Mouse (Mus musculus) adrenal gland, postnatal 0 days (tissue): ENCODE measurements around the gene Retn. TPM values are rescaled to one million over a fixed set of nuclear protein-coding genes. Genes with fewer than 3 reads are reported as not detected.

Experiments used
- polyA plus RNA-seq: library from polyadenylated mRNA; unstranded; fragments of >200 nt; fragmentation: Nextera tagmentation; extraction: Ambion mirVana; gene quantifications from 2 replicates; pipeline ENCODE4 v1.2.1, GENCODE M21; 2015

The Retn gene
- polyA plus RNA-seq, result 1.4 TPM in 1 of 2 replicates, not detected in the other

DNA sequence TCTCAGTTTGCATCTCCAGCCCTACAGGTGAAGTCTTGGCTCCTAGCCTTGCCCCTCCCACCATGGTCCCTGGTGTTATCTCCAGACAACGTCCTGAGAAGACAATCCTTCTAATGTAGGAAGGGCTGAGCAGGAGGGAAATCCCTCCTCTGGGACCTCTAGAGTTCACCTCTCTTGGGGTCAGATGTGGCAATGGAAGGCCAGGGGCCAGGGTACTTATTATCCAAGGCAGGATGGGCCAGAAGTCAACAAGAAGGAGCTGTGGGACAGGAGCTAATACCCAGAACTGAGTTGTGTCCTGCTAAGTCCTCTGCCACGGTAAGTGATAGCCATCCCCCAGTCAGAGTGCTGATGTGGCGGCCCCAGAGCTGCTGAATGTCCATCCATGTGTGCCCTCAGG is at the start of gene Retn:
TSS of gene Retn (plus strand) at position 245 of the 400 bp plus-strand sequence.

DNA sequence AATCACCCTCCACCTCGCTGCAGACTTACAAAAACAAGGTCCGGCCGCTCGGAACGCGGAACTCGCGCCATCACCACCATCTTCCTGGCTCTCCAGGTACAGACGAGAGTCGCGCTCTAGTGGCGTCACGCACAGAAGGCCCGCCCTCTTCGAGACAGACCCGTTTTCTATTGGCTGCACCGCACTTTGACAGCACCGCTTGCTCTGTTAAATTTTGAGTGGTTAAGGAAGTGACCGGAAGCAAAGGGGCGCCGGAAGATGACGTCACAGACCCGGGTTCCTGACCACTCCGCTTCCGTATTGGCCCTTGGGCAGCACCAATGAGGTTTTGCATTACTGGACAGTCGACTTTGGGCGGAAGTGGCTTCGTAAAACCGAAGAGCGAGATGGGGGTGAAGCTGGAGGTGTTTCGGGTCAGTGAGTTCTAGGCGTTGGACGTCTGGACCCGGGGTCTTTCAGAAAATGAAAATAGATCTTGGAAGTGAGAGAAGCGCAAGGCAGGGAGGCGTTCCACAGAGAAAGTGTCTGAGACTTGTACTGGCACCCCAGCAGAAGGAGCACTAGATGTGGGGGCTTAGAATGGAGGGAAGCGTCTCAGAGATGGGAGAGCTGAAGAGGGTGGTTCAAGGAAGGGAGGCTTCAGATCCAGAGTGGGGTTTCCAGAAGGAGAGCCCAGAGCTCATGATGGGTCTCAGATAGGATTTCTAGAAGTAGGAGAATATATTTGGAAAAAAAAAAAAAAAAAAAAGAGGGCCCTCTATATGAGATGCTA is 34.2 kb upstream of the Retn start, which contains the start of the genes Xab2 and Pet100:
TSS of gene Xab2 (minus strand) at position 118 of the 772 bp plus-strand sequence.
TSS of gene Pet100 (plus strand) at position 350 of the 772 bp plus-strand sequence.

DNA sequence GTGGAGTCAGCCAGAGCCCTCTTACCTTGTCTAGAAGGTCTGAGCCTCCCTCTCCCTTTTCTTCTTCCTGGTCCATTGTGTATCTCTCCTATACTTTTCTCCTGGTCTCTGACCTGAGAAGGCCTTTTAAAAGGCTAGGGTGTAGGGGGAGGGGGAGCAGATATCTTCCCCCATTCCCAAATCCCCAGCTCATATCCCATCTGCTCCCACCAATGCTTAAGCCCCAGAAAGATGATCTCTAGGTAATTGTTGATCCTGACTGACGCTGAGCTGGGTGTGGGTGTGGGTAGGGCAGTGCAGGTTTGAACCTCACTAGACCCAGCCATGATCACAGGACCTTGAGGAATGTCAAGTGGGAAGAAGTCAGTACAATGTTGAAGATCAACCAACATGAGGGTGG is 30.1 kb upstream of the Retn start, which contains the start of gene Pcp2:
TSS of gene Pcp2 (minus strand) at position 101 of the 400 bp plus-strand sequence.

DNA sequence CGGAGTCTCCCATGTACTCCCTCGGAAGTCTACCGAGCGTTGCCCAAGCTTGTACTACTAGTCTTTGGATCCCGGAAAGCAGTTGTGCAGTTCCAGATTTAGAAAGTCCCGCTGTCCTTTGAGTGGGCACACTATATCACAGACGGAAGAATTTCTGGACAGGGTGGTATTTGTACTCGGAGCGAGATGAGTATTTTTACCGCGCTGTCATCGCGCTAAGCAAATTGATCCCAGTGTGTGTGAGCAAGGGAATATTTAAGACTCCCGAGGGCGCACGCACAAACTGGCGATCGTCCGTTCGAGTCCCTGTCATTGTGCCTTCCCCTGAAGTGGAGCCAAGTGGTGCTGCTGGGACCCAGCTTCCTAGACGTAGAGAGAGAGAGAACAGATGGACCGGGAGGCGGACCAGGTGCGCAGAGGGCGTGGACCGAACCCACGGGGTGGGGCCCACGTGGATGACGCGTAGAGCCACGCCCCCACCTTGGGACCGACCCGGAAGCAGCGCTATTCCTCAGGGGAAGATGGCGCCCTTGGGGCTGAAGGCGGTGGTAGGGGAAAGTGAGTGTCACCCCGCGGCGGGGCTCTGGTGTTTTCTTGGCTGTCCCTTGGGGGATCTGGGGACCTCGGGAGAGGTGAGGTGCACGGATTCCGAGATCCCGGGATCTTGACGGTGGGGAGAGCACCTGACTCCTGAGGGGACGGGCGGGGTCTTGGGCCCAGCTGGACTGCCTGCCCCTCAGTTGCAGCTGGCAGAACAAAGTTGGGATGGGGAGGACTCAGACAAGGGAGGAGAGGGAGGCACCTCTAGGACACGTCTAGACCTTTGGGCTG is 24.7 kb upstream of the Retn start, which contains the start of gene Stxbp2:
TSS of gene Stxbp2 (plus strand) at position 309 of the 831 bp plus-strand sequence.

DNA sequence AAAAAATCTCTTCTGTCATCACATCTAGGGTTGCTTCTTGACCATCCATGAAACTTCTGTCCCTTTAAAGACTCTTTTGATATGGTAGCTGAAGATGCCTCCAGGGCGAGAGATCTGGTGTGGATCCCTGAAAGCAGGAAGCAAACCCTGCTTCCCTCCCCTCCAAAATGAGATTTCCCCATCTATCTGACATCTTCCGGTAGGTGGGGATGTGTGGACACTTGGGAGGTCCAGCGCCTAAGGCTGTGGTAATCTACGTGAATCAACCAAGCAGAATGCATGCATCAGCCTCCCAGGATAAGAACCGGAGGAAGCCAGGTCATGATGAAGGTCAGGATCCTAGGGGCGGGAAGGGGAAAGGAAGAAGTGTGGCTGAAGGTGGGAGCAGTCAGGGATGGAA is 9.9 kb downstream of the Retn start, which contains the start of gene Mcemp1:
TSS of gene Mcemp1 (plus strand) at position 248 of the 400 bp plus-strand sequence.

DNA sequence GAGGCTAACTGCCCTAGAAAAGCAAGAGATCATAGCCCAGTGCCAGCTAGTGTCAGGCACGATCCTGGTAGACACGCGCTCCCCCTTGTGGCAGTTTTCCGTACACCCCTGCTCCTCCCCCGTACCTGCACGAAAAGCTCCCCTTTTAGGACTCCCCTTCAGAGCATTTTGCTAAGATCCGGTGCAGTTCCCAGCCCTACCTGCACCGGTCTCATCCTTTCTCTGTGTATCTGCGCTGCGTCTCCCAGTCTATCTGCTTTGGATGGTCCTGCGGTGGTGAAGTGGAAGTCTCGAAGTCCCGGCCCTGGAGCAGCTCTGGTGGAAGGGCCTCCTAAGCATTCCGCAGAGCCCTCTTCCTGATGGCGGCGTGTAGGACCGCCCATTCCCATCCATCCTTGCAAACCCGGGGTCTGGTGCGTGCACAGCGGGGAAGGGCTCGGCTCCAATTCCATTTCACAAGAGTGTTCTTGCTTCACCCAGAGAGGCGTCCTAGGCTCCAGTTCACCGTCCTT is 16.5 kb downstream of the Retn start, which contains the start of gene Fcor:
TSS of gene Fcor (minus strand) at position 383 of the 512 bp plus-strand sequence.

DNA sequence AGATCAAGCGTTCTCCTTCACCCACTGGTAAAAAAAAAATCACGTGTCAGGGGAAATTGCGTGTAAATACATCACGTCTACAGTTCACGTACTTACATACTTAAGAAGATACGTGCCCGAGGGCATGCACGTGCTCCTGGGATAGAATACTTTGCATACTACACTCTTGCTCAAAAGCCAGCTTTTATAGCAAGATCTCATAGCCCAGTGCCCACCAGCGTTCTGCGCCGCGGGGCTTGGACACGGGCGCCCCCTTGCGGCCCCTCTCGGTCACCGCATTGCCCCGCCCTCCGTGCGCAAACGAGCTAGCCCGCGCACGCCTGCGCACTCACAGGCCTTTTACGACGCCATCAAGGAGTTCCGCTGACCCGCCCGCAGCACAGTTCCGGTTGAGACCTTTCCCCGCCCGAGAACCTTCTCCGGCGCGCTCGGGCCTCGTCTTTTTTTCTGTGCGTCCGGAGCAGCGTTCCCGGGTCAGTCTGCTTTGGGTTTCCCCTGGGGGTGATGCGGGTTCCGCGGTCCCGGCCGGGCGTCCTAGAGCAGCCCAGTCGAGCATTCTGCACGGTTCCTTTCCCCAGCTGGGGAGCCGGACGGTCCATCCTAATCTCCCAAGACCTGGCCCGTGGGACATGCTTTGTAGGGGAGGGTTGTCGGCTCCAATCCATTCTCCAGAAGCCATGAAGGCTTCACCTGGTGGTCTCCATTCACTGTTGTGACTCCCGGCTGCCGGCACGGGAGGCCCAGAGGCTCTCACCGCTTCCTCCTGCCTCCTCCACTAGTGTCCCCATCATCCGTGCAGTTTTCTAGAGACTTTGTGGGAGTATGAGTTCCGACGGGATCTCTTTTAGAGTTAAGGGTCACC is 20.8 kb downstream of the Retn start, which contains the start of gene Trappc5:
TSS of gene Trappc5 (plus strand) at position 169 of the 862 bp plus-strand sequence.

DNA sequence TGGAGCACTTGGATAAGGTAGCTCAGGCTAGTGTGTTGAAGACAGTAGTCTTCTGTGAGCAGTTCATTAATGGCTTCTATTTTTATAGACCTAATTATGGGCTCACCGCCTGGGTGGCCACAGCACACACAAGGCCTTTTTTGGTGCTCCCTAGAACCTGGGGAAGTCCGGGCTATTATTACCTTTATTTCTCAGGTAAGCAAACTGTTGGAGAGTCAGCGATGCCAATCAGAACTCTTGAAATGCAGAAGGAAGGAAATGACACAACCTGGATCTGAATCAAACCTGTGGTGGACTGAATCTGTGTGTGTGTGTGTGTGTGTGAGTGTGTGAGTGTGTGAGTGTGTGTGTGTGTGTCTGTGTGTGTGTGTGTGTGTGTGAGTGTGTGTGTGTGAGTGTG is 38.6 kb downstream of the Retn start, which contains the start of gene Fcer2a:
TSS of gene Fcer2a (minus strand) at position 55 of the 400 bp plus-strand sequence.

Other genes starting within 250 kb of the Retn start
- 5.8 and 11.0 TPM in 2 replicates for gene Pex11g, start 188.1 kb upstream of the Retn start, polyA plus RNA-seq
- gene Tex45, start 184.9 kb upstream of the Retn start, polyA plus RNA-seq, result 0.14 TPM in 1 of 2 replicates, not detected in the other
- 28.0 and 29.2 TPM in 2 replicates for gene Zfp358, start 162.6 kb upstream of the Retn start, polyA plus RNA-seq
- gene Mcoln1, start 155.3 kb upstream of the Retn start, polyA plus RNA-seq, result 42.7 and 55.1 TPM in 2 replicates
- 18.1 and 21.1 TPM in 2 replicates for gene Pnpla6, start 140.4 kb upstream of the Retn start, polyA plus RNA-seq
- gene C330021F23Rik, start 87.8 kb upstream of the Retn start, polyA plus RNA-seq, result 0.68 and 1.5 TPM in 2 replicates
- 2.9 and 8.1 TPM in 2 replicates for gene Camsap3, start 68.5 kb upstream of the Retn start, polyA plus RNA-seq
- gene Xab2, start 34.5 kb upstream of the Retn start, polyA plus RNA-seq, result 26.3 and 31.5 TPM in 2 replicates
- 267 and 643 TPM in 2 replicates for gene Pet100, start 34.2 kb upstream of the Retn start, polyA plus RNA-seq
- gene Pcp2, start 30.2 kb upstream of the Retn start, polyA plus RNA-seq, result 0.17 TPM in 1 of 2 replicates, not detected in the other
- gene Stxbp2, start 24.8 kb upstream of the Retn start, polyA plus RNA-seq, result 40.3 and 82.1 TPM in 2 replicates
- 0.98 and 1.4 TPM in 2 replicates for gene Mcemp1, start 10.0 kb downstream of the Retn start, polyA plus RNA-seq
- gene Fcor, start 16.6 kb downstream of the Retn start, polyA plus RNA-seq, result 6.3 and 6.8 TPM in 2 replicates
- 26.5 and 28.8 TPM in 2 replicates for gene Trappc5, start 20.5 kb downstream of the Retn start, polyA plus RNA-seq
- 0.19 TPM in 1 of 2 replicates, not detected in the other for gene Fcer2a, start 38.4 kb downstream of the Retn start, polyA plus RNA-seq
- 0.39 and 0.68 TPM in 2 replicates for gene Clec4g, start 64.9 kb downstream of the Retn start, polyA plus RNA-seq
- 0.24 and 0.41 TPM in 2 replicates for gene Cd209a, start 93.2 kb downstream of the Retn start, polyA plus RNA-seq
- not detected in 2 replicates for gene Cd209e, start 198.5 kb downstream of the Retn start, polyA plus RNA-seq
- not detected in 2 replicates for gene Cd209d, start 222.8 kb downstream of the Retn start, polyA plus RNA-seq